Mouse (Mus musculus) CH12.LX (cell line): Measurements from ENCODE around the gene Pbld1. TPM values are rescaled to one million over a fixed set of nuclear protein-coding genes. Genes with fewer than 3 reads are reported as not detected.

ENCODE experiments used
- DNase-seq: peaks from one replicate; pipeline ENCODE4 v3.0.0-alpha.2; 2013; ENCODE audit errors: extremely low read depth
- H3K27ac ChIP-seq: 2 replicates; pipeline ENCODE4 v1.5.1; 2012; ENCODE audit warnings: low read depth, mild to moderate bottlenecking, control low read depth, moderate library complexity; ENCODE audit not compliant: insufficient read depth
- H3K27me3 ChIP-seq: replicated peaks from 2 replicates; pipeline ENCODE3; 2012; ENCODE audit warnings: inconsistent platforms
- H3K36me3 ChIP-seq, 2 experiments: replicated peaks in 1 of 2; 2 replicates each; pipeline versions ENCODE3 to v1.6.1; 2012; ENCODE audit warnings: inconsistent platforms in 1 of 2, low read length in 1 of 2, mild to moderate bottlenecking in 1 of 2, mixed read lengths in 1 of 2, moderate library complexity in 1 of 2; ENCODE audit not compliant: control insufficient read depth in 1 of 2, insufficient read depth in 1 of 2
- H3K4me1 ChIP-seq, 2 experiments: 2 replicates each; pipeline ENCODE4 v1.6.1; 2012; ENCODE audit warnings: inconsistent platforms in 1 of 2, moderate library complexity in 1 of 2; ENCODE audit not compliant: insufficient read depth in 2 of 2, control insufficient read depth in 1 of 2
- H3K4me2 ChIP-seq: 2 replicates; pipeline ENCODE4 v1.6.1; 2012; ENCODE audit warnings: low read depth, mild to moderate bottlenecking, control low read depth; ENCODE audit not compliant: poor library complexity, insufficient read depth, severe bottlenecking
- H3K4me3 ChIP-seq, 3 experiments: fragments of 150-350 bp in 1 of 3; sonication (generic) in 1 of 3; replicated peaks in 1 of 3; 2 replicates each; pipeline versions ENCODE3 to v1.5.1; 2011 to 2012; ENCODE audit warnings: low read depth in 2 of 3, low read length in 2 of 3, mild to moderate bottlenecking in 2 of 3, moderate library complexity in 2 of 3, control low read depth in 1 of 3, improper control_type of control experiment in 1 of 3, inconsistent platforms in 1 of 3, mixed read lengths in 1 of 3; ENCODE audit not compliant: poor library complexity in 1 of 3
- H3K79me2 ChIP-seq: replicated peaks from 2 replicates; pipeline ENCODE4 v1.6.1; 2012; ENCODE audit warnings: mild to moderate bottlenecking, moderate library complexity; ENCODE audit not compliant: control insufficient read depth, poor library complexity, insufficient read depth, severe bottlenecking; ENCODE audit errors: extremely low read depth
- H3K9ac ChIP-seq: 2 replicates; pipeline ENCODE4 v1.6.1; 2012; ENCODE audit warnings: low read depth, mild to moderate bottlenecking, control low read depth, moderate library complexity; ENCODE audit not compliant: insufficient read depth
- H3K9me3 ChIP-seq: replicated peaks from 2 replicates; pipeline ENCODE3; 2012; ENCODE audit warnings: low read length, inconsistent platforms, mixed read lengths
- CHD1 ChIP-seq: IDR thresholded peaks from 2 replicates; pipeline ENCODE4 v1.6.1; 2012; ENCODE audit warnings: low read depth, low read length, improper control_type of control experiment, inconsistent platforms
- CHD2 ChIP-seq: IDR thresholded peaks from 2 replicates; pipeline ENCODE4 v1.6.1; 2011; ENCODE audit warnings: low read length, improper control_type of control experiment
- EP300 ChIP-seq: IDR thresholded peaks from 2 replicates; pipeline ENCODE4 v1.6.1; 2011; ENCODE audit warnings: low read length, improper control_type of control experiment
- GABPA ChIP-seq: IDR thresholded peaks from 2 replicates; pipeline ENCODE4 v1.6.1; 2012; ENCODE audit warnings: low read depth, low read length, improper control_type of control experiment, inconsistent platforms; ENCODE audit not compliant: insufficient replicate concordance
- HCFC1 ChIP-seq: IDR thresholded peaks from 2 replicates; pipeline ENCODE4 v1.6.1; 2012; ENCODE audit warnings: low read depth, mild to moderate bottlenecking, inconsistent platforms, low read length, improper control_type of control experiment
- JUN ChIP-seq: IDR thresholded peaks from 2 replicates; pipeline ENCODE4 v1.6.1; 2011; ENCODE audit warnings: low read depth, mild to moderate bottlenecking, low read length, improper control_type of control experiment, moderate library complexity; ENCODE audit not compliant: insufficient read depth
- KAT2A ChIP-seq: IDR thresholded peaks from 2 replicates; pipeline ENCODE4 v1.6.1; 2012; ENCODE audit warnings: low read length, improper control_type of control experiment, inconsistent platforms; ENCODE audit not compliant: insufficient replicate concordance
- MAFK ChIP-seq: IDR thresholded peaks from 2 replicates; pipeline ENCODE4 v1.6.1; 2011; ENCODE audit warnings: low read length, improper control_type of control experiment; ENCODE audit not compliant: insufficient replicate concordance
- MAZ ChIP-seq: IDR thresholded peaks from 2 replicates; pipeline ENCODE4 v1.6.1; 2012; ENCODE audit warnings: low read depth, mild to moderate bottlenecking, inconsistent platforms, low read length, improper control_type of control experiment, moderate library complexity
- MEF2A ChIP-seq: IDR thresholded peaks from 2 replicates; pipeline ENCODE4 v1.6.1; 2014; ENCODE audit warnings: low read depth, mild to moderate bottlenecking, inconsistent platforms, low read length, improper control_type of control experiment, borderline replicate concordance
- NELFE ChIP-seq: IDR thresholded peaks from 2 replicates; pipeline ENCODE4 v1.6.1; 2011; ENCODE audit warnings: low read depth, low read length, improper control_type of control experiment
- PAX5 ChIP-seq: IDR thresholded peaks from 2 replicates; pipeline ENCODE4 v1.6.1; 2012; ENCODE audit warnings: low read length, inconsistent platforms, mixed read lengths
- POLR2A ChIP-seq: IDR thresholded peaks from 2 replicates; pipeline ENCODE4 v1.6.1; 2011; ENCODE audit warnings: low read depth, mild to moderate bottlenecking, improper control_type of control experiment, low read length
- SIN3A ChIP-seq: IDR thresholded peaks from 2 replicates; pipeline ENCODE4 v1.6.1; 2012; ENCODE audit warnings: low read length, improper control_type of control experiment, inconsistent platforms
- SMC3 ChIP-seq: IDR thresholded peaks from 2 replicates; pipeline ENCODE4 v1.6.1; 2011; ENCODE audit warnings: low read depth, low read length, improper control_type of control experiment
- TBP ChIP-seq: conservative IDR thresholded peaks from 2 replicates; pipeline ENCODE4 v1.6.1; 2011; ENCODE audit warnings: low read depth, low read length, improper control_type of control experiment
- ZC3H11A ChIP-seq: IDR thresholded peaks from 2 replicates; pipeline ENCODE4 v1.6.1; 2012; ENCODE audit warnings: low read depth, mild to moderate bottlenecking, inconsistent platforms, low read length, improper control_type of control experiment
- ZKSCAN1 ChIP-seq: IDR thresholded peaks from 2 replicates; pipeline ENCODE4 v1.6.1; 2012; ENCODE audit warnings: low read depth, inconsistent platforms, low read length, improper control_type of control experiment, borderline replicate concordance
- ZNF384 ChIP-seq: IDR thresholded peaks from 2 replicates; pipeline ENCODE4 v1.6.1; 2012; ENCODE audit warnings: low read depth, low read length, improper control_type of control experiment, inconsistent platforms
- dilution Hi-C: fragments of 300-500 bp; cut with MboI; formaldehyde crosslinking; loops from 2 replicates; pipeline ENCODE4 v1.14.3; 2020; ENCODE audit warnings: low sequenced_read_pairs; ENCODE audit not compliant: extremely low pct_unique_long_range_greater_than_20kb, extremely low pct_ligation_motif_present
- in situ Hi-C: fragments of 300-500 bp; cut with MboI; formaldehyde crosslinking; loops from 3 replicates; pipeline ENCODE4 v1.14.3; 2019; ENCODE audit warnings: low sequenced_read_pairs, low pct_ligation_motif_present, low pct_unique_long_range_greater_than_20kb, mixed read lengths
- polyA plus RNA-seq: library from polyadenylated mRNA; unstranded; fragments of >175 nt; gene quantifications from 2 replicates; pipeline ENCODE4 v1.2.1, GENCODE M21; 2012; ENCODE audit warnings: low read depth; ENCODE audit not compliant: insufficient read length
- total RNA-seq, 2 experiments: library from RNA; depleted of rRNA; stranded (reverse); fragments of 300-350 nt in 1 of 2; fragments of >200 nt in 1 of 2; gene quantifications; 2 replicates each; pipeline ENCODE4 v1.2.3; 2012 to 2014

Pbld1 gene
- total and polyA plus RNA-seq, 3 experiments, result 0.04 to 0.49 TPM; not detected in 1

- H3K4me3 ChIP-seq, result peak overlapping the region in 1 of 3 experiments; percentile 63
- H3K9me3 ChIP-seq, result no peaks in the 10 kb centered on the region
- dilution Hi-C loops (no loop called here), in situ Hi-C loops (no loop called here)
- H3K27ac ChIP-seq, result no peak overlapping the region
- H3K4me1 ChIP-seq, result peaks cover 2 to 28% of the 10 kb centered on the region in 2 experiments; a peak in 3 of 4 replicates
- peak; percentile 22 for DNase-seq
- TF ChIP-seq PAX5 (no peak), MAZ (no peak), MEF2A (no peak), JUN (no peak), NELFE (no peak), KAT2A (no peak), EP300 (no peak), ZKSCAN1 (no peak), CHD1 (no peak), HCFC1 (no peak), SMC3 (no peak), POLR2A (no peak), TBP (no peak)
- no peak overlapping the region; the same call in none of the 2 replicates for H3K4me2 ChIP-seq
- H3K36me3 ChIP-seq, result peaks cover 0 to under 1% of the 10 kb centered on the region in 2 experiments
- H3K79me2 ChIP-seq, result peaks cover 26% of the 10 kb centered on the region
- H3K27me3 ChIP-seq, result no peaks in the 10 kb centered on the region
- H3K9ac ChIP-seq, result peak overlapping the region; percentile 92; the same call in 1 of the 2 replicates
Measured at GRCm38 (mm10) chr10:63025491-63026011, 34.4 kb upstream of the Pbld1 start.

GRCm38 (mm10) chr10:63026156-63026794 is 33.7 kb upstream of the Pbld1 start:
- Histone ChIP-seq H3K9me3 (no peaks in the 10 kb centered on the region), H3K4me2 (no peak overlapping the region), H3K4me1 (peaks cover 2 to 21% of the 10 kb centered on the region in 2 experiments; a peak in 3 of 4 replicates), H3K79me2 (peaks cover 19% of the 10 kb centered on the region), H3K9ac (no peak overlapping the region), H3K36me3 (no peaks in the 10 kb centered on the region), H3K27ac (no peak overlapping the region), H3K27me3 (no peaks in the 10 kb centered on the region), H3K4me3 (no peak overlapping the region)
- in situ Hi-C loops (no loop called here), dilution Hi-C loops (no loop called here)
- TF ChIP-seq SIN3A (no peak), EP300 (no peak), CHD2 (no peak), GABPA (no peak), ZC3H11A (no peak), PAX5 (no peak), JUN (no peak), CHD1 (no peak), KAT2A (no peak), MAFK (no peak), ZNF384 (no peak), SMC3 (no peak)
- DNase-seq, result no peak
